Mouse (Mus musculus) embryo, embryonic 9.5 days (tissue): ENCODE measurements around the gene Pcnx2.

ENCODE experiments used
- DNase-seq: peaks from one replicate; pipeline ENCODE4 v3.0.0-alpha.2; 2017; ENCODE audit errors: extremely low spot score

Gene Pcnx2

DNA sequence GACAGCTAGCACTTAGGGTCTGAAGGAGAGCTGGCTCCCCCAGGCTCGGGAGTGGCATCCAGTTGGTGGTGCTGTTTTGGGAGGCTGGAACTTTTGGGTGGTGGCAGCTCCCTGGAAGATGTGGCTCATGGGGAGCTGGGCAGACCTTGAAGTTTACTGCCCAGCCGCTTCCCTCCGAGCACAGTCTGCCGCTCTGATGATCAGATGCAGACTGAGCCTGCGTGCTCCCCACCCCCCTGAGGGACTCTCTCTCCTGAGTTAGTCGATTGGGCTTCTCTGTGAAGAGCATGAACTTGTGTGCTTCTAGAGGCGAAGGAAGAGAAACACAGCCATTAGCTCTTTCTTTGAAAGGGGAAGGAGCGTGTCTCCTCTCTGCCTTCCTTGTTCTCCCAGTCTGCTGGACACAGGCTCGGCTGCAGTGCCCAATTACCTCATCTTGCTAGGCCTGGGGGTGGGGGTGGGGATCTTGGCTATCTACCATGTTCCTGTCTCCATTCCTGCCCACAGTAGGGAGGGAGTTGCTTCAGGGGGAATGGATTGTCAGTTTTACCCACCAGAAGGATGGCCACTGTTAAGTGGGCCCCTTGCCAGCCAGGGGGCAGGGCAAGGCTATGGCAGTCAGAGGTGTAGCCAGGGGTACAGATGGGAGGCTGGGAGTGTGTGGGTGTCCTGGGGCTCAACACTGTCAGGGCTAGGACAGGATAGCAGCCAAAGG, 141.6 kb downstream of the Pcnx2 start:
- DNase-seq, result no peak

DNA sequence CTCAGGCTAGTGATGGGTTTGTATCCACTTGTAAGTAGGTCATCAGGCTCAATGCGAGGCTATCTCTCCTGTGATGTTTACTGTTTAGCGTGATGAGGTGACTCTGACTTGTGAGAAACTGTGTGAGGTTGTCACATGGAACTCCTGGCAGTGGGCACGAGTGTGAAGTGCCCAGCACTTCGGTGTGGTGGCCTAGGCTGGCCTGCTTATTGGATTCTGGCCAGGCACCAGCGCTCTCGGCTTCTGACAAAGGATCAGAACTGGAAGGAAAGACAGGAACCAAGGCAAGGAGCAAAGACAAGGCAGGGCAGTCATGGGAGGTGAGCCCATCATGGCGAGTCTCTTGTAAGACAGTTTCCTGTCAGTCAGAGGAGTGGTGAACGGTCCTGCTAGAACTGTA, 142.2 kb downstream of the Pcnx2 start:
- DNase-seq, result no peak

DNA sequence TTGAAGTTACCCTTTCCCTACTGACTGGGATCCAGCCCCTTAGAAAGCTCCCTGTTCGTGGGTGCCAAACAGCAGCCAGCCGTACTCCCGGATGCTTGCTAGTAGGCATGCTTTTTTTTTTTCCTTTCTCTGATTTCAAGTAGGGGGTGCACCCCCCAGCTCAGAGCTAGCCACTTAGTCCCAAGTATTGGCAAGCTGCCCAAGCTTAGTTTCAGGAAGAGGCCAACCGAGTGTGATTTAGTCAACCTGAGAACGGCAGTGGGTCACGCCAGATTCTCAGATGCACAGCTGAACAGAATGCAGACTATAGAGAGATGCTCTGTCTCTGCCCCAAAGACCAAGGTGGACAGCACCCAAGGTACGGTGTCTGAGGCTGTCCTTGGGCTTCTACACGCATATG, 147.3 kb downstream of the Pcnx2 start:
- no peak for DNase-seq

DNA sequence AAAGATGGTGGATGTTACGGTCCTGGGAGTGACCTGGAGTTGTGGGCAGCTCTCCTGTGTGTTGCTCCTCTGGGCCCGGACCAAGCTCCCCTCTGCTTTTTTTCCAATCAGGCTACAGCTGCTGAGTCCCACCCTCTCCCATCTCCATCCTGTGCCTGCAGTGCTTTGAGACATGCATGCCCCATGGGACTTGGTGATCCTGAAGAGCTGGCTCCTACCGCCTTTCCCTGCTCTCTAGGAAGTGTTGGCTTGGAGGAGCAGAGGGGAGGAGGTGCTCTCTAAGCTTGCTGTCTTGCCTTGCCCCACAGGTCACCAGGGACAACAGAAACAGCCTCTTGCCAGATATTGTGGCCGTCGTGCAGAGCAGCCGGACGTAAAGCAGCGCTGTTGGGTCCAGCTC, 150.7 kb downstream of the Pcnx2 start:
- no peak for DNase-seq

DNA sequence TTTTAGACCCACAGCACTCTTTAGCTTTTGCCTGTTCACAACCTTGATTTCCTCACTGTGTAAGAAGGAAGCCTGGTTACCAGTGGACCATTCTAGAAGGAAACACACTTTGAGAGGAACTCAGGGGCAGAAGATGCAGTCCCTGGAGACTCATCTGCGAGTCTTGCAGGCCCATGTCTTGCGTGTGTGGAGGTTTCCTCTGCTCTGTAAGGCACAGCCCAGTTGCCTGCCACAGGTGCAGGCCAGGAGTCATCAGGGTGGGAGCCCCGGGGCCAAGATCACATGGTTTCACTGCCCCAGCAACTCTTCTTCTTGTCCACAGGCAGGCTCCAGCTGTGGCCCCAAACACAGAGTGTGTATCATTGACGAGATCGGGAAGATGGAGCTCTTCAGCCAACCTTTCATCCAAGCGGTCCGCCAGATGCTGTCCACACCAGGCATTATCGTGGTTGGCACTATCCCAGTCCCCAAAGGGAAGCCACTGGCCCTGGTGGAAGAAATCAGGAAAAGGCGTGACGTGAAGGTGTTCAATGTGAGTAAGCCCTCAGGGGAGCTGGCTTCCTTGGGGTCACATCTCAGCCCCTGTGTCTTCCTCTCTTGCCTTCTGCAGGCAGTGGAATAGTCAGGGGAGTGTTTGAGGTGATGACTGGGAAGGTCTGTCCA, 153.1 kb downstream of the Pcnx2 start:
- no peak for DNase-seq

DNA sequence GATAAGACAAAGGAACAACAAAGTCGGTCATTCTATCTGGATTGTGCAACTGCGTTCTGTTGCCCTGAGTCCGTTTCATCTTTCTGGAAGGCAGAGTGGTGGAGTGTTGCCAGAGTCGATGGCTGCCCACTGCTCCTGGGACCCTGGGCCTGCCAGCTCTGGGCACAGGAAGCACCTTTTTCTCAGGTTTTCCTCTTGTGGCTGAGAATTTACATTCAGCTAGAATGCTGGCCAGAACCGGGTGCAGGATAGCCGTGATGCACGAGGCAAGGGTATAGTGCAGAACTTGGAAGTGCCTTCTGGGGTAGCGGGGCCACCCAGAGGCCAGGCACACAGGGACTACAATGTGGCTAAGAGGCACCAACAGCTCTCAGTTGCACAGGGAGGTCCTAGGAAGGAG, 155.7 kb downstream of the Pcnx2 start:
- DNase-seq, result no peak

DNA sequence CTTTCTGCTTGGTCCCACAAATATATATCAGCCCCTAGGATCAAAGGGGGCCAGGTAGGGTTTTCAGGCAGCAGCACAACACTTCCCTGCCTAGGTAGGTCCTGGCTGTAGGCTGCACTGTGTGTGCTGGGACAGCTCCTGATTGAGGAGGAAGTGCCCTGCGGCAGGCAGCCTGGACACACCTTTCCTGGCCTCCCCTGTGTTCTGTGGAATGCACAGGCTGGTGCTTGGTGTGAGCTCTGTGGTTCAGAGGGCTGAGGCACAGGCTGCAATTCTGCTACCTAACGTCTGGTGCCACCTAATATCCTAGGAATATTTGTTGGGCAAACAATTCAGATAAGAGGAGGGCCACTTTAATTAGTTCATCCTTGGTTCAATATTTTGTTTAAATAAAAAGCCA, 156.3 kb downstream of the Pcnx2 start:
- no peak for DNase-seq

DNA sequence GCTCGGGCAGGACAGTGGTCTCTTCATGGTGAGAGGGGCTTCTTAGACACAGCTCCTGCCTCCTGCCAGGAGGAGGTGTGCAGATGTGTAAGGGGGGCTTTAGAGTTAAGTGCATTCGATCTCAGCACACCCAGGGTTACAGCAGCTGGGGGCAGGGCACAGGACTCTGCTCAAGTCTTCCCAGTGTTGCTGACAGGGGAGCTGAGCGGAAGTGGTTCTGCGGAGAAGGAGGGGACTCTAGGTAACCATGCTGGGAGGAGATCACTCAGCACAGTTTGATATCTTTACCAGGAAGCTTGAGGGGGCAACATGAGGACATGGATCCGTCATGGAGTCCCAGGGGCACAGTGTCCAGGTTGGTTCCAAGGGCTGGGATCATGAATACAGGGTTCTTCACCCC, 156.7 kb downstream of the Pcnx2 start:
- DNase-seq, result no peak

DNA sequence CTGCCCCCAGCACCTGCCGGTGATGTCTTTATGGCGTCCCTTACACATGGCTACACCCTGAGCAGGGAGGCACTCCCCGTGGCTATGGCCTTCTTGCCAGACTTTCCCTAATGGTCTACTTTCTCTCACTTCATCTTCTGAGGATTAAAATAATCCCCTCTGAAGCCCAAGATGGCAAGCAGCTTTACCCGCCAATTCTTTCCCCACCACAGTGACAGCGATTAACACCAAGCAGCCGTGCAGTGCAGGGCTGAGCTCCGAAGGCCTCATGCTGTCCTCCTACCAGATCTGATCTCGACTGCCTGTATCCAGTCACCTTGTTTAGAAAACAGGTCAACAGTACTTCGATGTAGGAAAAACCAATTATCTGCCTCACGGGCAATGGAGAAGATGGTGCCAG, 157.5 kb downstream of the Pcnx2 start:
- DNase-seq, result no peak

DNA sequence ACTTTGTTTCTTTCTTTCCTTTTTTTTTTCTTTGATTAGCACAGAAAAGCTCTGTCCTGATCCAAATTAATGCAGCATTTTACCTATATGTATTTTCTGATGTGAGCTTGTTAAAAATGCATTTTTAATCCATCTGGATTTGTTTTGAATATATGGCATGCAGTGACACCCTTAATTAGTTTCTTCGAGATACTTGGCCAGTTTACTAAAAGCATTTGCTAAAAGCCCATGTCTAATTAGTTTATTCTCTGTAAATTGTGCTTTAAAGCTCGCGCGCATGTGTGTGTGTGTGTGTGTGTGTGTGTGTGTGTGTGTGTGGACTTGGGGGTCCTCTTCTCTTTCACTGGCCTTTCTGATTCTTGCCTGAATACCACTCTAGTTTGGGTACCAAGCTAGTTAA, 159.2 kb downstream of the Pcnx2 start:
- no peak for DNase-seq

DNA sequence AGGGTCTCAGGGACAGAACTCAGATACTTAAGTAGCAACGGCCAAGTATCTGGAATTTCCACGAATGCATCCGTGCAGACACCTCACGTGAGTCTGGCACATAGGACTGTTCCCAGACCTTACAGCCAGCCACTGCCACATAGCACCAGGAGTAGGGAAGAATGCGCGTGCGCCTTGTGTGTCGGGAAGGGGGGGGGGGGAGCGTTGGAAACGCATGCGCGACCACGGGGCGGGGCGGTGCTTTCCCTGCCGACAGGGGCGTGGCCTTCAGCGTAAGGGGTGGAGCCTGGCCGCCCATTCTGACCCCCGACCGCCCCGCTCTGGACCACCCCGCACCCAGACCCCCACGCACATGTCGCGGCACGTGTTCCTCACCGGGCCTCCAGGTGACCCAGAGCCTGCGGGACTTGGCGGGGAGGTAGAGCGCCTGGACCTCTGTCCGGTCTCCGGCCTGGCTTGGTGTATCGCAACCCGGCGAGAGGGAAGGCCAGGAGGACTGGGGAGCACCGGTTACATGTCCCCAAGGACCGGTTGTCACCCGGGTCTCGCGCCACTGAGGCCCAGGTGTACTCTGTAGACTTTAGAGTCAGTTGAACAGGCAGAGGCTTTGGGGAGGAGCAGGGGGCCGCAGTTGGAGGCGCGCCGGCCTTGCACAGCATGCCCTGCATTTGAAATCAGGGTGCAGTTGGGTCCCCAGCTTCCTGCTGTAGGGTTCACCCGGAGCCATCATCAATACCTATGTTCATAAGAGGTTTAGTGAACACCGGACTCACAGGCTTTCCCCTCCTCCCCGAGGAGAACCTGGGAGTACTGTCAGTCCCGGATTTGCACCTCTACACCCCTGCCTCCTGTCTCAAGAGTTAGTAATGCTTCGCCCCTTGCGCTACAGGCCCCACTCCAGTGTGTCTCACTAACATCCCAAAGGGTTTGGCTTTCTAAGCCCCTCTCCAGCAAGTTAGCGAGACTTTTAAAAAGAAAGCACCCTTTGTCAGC, 163.9 kb downstream of the Pcnx2 start:
- peak; percentile 93 for DNase-seq

DNA sequence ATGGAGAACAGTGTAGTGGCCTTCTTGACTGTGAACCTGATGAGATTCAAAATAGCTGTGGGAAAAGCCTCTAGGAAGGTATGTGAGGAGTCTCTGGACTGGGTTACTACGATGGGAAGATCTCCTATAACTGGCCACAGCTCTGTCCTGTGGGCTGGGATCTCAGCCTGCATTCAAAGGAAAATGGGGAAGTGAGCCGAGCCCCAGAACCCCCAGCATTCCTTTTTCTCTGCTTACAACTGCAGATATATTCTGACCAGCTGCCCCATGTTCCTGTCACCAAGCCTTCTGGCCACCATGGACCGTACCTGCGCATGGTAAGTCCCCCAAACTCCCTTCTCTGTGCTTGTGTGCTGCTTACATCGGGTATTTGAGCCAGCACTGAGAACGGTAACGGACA, 168.4 kb downstream of the Pcnx2 start, which contains the start of gene Ntpcr:
Gene Ntpcr (plus strand): TSS at position 218 of the 400 bp plus-strand sequence.
- no peak for DNase-seq

DNA sequence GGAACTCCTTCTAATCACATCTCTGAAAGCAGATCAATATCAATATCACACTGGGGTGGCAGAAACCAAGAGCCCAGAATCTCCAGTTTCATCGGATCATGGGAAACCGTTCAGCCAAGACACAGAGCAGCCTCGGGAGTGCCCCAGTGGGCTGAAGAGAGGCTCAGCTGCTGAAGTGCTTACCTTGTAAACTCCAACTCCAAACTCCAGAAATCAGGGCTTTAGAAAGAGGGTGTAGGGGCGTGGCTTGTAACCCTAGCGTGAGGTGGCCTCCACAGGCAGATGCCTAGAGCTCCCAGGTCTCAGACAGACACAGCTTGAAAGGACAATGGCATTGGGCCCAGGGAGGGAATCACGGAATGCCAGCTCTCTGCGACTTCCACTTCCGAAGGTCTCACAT, 170.3 kb downstream of the Pcnx2 start:
- DNase-seq, result no peak

DNA sequence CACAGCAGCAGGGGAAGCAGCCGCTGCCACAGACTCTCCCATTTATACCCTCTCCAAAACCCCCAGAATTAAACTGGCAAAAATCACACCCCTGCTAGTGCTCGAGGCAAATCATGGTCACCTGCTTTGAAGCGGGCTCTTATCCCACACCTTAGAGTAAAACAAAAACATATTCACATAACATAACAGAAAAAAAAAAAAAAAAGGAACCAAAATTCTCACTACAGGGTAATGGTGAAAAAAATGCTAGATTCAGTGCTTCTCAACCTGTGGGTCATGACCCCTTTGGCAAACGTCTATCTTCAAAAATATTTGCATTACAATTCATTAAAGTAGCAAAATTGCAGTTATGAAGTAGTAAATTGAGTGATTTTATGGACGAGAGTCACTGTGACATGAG, 171.1 kb downstream of the Pcnx2 start:
- DNase-seq, result no peak

DNA sequence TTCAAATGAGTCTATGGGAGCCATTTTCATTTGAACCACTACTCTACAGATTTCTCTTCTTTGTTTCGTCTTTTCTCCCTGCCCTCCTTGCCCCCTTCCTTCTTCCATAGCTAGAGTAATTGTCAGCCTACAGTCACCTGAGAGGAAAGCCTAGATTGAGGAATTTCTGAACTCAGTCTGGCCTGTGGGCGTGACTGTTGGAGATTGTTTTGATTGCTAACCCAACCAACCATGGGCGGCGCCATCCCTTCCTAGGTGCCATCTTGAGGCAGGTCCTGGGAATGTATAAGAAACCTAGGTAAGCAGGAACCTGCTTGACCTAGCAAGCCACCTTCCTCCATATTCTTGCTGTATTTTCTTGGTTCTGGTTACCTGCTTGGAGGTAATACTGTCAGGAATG, 172.0 kb downstream of the Pcnx2 start:
- DNase-seq, result no peak

DNA sequence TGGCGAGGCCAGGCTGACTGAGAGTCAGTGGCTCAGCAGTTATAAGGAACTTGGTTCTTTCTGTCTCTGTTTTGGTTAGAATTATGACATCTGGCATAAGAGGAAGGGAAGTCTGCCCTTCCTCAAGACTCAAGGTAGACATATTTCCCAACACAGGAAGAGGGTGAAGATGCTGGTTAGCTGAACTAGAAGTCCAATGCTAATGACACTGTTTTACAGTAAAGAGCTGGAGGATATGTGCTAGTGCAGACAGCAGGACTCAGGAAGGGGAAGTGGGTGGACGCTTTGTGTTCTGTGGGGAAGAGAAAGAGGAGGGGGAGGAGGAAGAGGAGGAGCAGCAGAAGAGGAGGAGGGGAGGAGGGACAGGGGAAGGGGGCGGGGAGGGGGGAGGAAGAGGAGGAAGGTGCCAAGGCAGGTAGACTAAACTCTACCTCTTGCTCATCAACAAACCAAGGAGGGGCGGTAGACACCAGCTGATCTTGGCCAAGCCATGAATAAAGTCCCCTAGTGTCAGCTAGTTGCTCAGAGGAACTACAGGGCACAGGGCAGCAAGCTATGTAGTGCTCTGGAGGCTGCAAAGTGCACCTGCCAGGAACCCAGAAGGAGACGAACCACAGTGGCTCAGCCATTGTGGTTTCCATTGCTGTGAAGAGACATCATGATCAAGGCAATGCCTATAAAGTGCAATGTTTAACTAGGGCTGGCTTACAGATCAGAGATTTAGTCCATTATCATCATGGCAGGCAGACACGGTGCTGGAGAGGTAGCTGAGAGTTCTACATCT, 172.9 kb downstream of the Pcnx2 start:
- no peak for DNase-seq

DNA sequence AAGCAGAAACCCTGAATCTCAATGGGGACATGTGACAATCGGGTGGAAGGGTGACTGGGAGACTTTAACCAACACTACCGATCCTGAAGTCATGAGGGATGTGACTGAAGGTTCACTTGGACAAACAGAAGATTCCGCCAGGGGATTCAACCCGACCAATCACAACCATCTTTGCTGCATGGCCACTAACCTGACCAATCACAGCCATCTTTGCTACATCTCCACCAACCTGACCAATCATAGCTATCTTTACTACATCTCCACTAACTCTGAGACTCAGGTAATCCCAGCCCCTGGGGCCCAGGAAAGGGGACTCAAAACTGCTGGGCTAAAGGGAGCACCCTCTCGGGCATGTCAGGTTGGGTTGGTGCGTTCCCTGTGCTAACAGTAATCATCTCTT, 174.7 kb downstream of the Pcnx2 start:
- no peak for DNase-seq

DNA sequence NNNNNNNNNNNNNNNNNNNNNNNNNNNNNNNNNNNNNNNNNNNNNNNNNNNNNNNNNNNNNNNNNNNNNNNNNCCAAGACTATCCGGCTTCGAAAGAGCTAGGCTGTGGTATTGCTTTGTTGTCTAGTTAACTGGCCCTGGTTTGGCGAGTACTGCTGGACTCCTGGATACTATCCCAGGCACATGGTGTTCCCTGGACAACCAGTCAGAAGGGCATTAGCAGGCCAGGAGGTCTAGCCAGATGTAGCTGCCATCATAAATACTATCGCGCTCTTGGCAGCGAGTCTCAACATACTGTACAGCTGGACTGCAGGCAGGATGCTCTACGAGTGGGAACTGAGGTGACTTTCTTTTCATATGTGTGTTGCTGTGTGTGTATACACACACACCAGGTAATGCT, 175.4 kb downstream of the Pcnx2 start:
- no peak for DNase-seq

DNA sequence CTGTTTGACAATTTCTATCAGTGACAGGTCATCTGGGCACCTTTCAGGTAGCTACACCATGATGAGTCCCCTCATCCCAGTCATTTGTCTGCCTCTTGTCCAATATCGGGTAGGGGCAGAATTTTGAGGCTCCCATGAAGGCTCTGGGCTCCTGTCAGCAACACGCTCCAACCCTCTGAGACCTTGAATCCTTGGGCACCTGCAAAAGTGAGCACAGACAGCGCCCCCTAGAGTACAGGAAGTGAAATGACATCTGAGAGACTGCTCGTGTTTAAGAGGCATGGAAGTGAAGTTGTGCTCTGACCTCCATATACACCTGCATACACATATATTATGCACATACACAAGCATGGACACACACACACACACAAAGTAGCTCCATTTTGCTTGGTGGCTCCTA, 179.2 kb downstream of the Pcnx2 start:
- no peak for DNase-seq

DNA sequence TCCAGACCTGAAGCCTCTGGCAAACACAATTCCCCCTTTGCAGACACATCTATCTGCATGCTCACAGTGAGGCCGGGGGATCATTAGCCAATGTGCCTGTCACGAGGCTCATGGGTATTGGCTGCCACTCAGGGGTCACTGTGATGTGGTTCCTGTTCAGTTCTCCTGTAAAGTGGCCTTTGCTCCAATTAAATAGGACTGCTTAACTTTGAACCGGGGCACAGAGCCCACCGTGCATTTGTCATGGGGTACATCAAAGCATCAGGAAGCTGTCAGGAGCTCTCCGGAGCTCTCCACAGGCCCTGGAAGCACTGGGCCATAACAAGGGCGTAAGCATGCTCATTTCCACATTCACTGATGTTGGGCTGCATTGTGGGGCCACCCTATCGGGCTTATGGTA, 181.5 kb downstream of the Pcnx2 start:
- DNase-seq, result peak; percentile 31

DNA sequence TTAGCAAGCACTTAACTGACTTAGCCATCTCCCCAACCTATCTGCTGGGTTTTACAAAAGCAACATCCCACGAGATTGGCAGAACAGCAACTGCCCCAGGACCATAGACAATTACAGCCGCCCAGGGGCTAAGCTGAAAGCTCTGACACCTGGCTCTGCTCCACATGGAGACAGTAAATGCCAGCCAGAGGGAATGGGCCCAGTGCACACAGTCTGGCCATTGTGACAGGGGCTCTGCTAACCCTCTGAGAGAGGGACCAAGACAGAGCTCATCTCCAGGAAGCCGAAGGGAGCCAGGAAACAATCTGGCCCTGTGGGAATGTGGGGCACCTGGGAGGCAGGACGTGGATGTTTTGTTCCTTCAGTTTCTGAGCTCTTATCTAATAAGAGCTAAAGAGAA, 181.9 kb downstream of the Pcnx2 start:
- no peak for DNase-seq

DNA sequence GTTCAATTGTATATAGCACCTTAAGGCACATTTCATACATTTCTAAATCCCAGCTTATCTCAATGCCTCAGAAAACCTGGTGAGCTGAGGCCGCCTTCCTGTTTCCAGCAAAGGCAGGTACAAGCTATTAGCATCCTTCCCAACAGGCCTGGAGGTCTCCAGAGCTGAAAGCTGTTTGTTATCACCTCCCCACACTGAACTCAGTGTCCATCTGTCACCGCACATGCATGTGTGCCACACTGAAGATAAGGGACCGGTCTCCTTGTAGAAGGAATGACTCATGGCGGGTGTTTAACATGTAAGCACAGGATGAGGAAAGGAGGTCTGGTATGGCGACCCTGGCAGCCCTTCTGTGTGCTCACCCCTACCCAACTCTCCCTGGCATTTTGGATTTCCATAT, 186.6 kb downstream of the Pcnx2 start:
- no peak for DNase-seq
